Mouse (Mus musculus): ENCODE measurements around the gene Asprv1.
A peak's percentile ranks its signal among the peaks of the same experiment; 100 is the strongest.

DNA sequence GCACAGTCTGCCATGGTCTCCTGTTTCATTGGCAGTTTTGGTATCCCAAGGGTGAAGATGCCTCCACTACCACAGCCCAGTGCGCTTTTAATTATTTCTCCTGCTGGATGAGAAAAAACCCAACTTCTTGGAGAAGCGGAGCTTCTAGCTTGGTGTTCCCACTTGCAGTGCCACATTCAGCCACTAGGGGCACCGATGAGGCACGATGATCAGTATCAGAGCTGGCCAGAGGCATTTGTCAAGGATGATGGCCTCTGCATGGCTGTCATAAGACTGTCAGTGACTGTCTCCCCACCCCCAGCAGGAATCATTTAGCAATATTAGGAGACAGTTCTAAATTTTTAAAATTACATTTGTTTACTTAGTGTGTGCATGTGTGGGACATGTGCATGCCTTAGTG, 28.8 kb upstream of the Asprv1 start:
- no peak for TF ChIP-seq POLR2A (IDR thresholded peaks at IDR 0.05; ENCODE audit: insufficient read depth, low read depth, low read length)
- TF ChIP-seq CTCF (IDR thresholded peaks at IDR 0.05; ENCODE audit: insufficient read depth, low read depth, low read length): peak; percentile 46; the same call in 1 of the 2 replicates
